Mouse (Mus musculus) stomach, postnatal 0 days (tissue): ENCODE results near the gene Apba3. TPM values are rescaled to one million over a fixed set of nuclear protein-coding genes. Genes with fewer than 3 reads are reported as not detected.

ENCODE experiments used
- ATAC-seq: fragments of 200-750 bp; cut with Nextera tagmentation; 2 replicates; pipeline ENCODE4 v1.8.0; 2017; ENCODE audit not compliant: low FRiP score, low TSS enrichment
- DNase-seq: peaks from one replicate; pipeline ENCODE4 v3.0.0-alpha.2; 2016; ENCODE audit warnings: low spot score
- H3K27ac ChIP-seq: fragments of 300-500 bp; sonication (generic); replicated peaks from 2 replicates; pipeline ENCODE4 v1.5.1; 2014; ENCODE audit warnings: mild to moderate bottlenecking, control low read depth
- H3K27me3 ChIP-seq: fragments of 300-500 bp; sonication (generic); 2 replicates; pipeline ENCODE4 v1.6.1; 2014; ENCODE audit warnings: low read length; ENCODE audit not compliant: control insufficient read depth, insufficient read depth
- H3K36me3 ChIP-seq: fragments of 300-500 bp; sonication (generic); 2 replicates; pipeline ENCODE4 v1.6.1; 2014; ENCODE audit warnings: low read length, mixed read lengths; ENCODE audit not compliant: control insufficient read depth, insufficient read depth
- H3K4me1 ChIP-seq: fragments of 300-500 bp; sonication (generic); replicated peaks from 2 replicates; pipeline ENCODE4 v1.6.1; 2014; ENCODE audit warnings: antibody characterized with exemption; ENCODE audit not compliant: control insufficient read depth, insufficient read depth
- H3K4me2 ChIP-seq: fragments of 300-500 bp; sonication (generic); replicated peaks from 2 replicates; pipeline ENCODE4 v1.6.1; 2014; ENCODE audit warnings: low read depth, mild to moderate bottlenecking, control low read depth, moderate library complexity
- H3K4me3 ChIP-seq: fragments of 300-500 bp; sonication (generic); 2 replicates; pipeline ENCODE4 v1.5.1; 2014; ENCODE audit warnings: low read depth, low read length, control low read depth
- H3K9ac ChIP-seq: fragments of 300-500 bp; sonication (generic); 2 replicates; pipeline ENCODE4 v1.6.1; 2014; ENCODE audit warnings: mild to moderate bottlenecking, low read length, control low read depth, mixed read lengths
- H3K9me3 ChIP-seq: fragments of 300-500 bp; sonication (generic); 2 replicates; pipeline ENCODE4 v1.6.1; 2016; ENCODE audit warnings: low read length; ENCODE audit not compliant: control insufficient read depth
- CTCF ChIP-seq: IDR thresholded peaks from 2 replicates; pipeline ENCODE4 v1.5.1; 2016; ENCODE audit warnings: antibody characterized with exemption, low read depth, mild to moderate bottlenecking, moderate library complexity
- EP300 ChIP-seq: optimal IDR thresholded peaks from 2 replicates; pipeline ENCODE3; 2016; ENCODE audit warnings: antibody characterized with exemption
- WGBS: fragments of 180-500 bp; shearing (Covaris S2); extraction: QIAGEN DNeasy Blood & Tissue Kit; methylation state at CpG from one replicate; pipeline ENCODE4 v1.1.7; 2014; 5-methylcytosine and 5-hydroxymethylcytosine counted together
- polyA plus RNA-seq: library from polyadenylated mRNA; unstranded; fragments of >200 nt; fragmentation: Nextera tagmentation; extraction: Ambion mirVana; gene quantifications from 2 replicates; pipeline ENCODE4 v1.2.1, GENCODE M21; 2015

Gene Apba3
- polyA plus RNA-seq, 1 experiment from 2014 or later, result 30.5 TPM

- H3K4me2 ChIP-seq, result peak overlapping the region; percentile 93
- H3K9ac ChIP-seq, result peak overlapping the region; percentile 86
- no peaks in the 10 kb centered on the region for H3K27me3 ChIP-seq
- TF ChIP-seq CTCF, result no peak
- TF ChIP-seq EP300, result no peak
- DNase-seq (no peak), ATAC-seq (no peak)
- peaks cover 7% of the 10 kb centered on the region for H3K4me1 ChIP-seq
- peak overlapping the region; percentile 94 for H3K27ac ChIP-seq
- 1% methylated on average over 23 of the region's 25 CpGs for WGBS
- peak overlapping the region; percentile 73 for H3K4me3 ChIP-seq
- no peaks in the 10 kb centered on the region for H3K9me3 ChIP-seq
- no peaks in the 10 kb centered on the region for H3K36me3 ChIP-seq
These were observed 26.7 kb downstream of the Apba3 start for GRCm38 (mm10) chr10:81293334-81294030.

- TF ChIP-seq EP300, result no peak
- TF ChIP-seq CTCF, result no peak
- no peak for ATAC-seq
- Histone ChIP-seq H3K27me3 (no peaks in the 10 kb centered on the region), H3K4me1 (peaks cover 7% of the 10 kb centered on the region), H3K9me3 (no peaks in the 10 kb centered on the region), H3K4me2 (peak overlapping the region; percentile 93), H3K4me3 (peak overlapping the region; percentile 73; the same call in 1 of the 2 replicates), H3K36me3 (no peaks in the 10 kb centered on the region), H3K27ac (no peak overlapping the region), H3K9ac (peak overlapping the region; percentile 86; the same call in 1 of the 2 replicates)
- WGBS, result 50% methylated on average over 8 of the region's 8 CpGs
- no peak for DNase-seq
These were observed 27.7 kb downstream of the Apba3 start for GRCm38 (mm10) chr10:81294442-81294841.

DNA sequence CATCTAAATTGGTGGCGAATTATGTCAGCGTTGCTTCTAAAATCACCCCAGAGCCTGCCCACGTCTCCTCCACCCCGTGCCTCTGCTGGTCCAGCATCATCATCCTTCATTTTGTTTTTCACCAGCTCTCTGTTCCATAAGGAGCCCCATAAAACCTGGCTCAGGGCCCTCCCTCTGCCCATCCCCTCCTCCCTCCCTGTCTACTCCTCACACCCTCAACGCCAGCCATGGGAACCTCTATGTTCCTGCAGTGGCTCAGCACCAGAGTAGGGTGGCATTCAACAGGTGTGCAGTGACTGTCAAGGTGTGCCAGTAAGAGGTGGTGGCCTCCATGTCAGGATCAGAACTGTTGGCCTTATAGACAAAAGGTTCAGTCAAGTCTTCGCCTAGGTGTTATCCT lies 28.4 kb downstream of the Apba3 start:
- H3K27me3 ChIP-seq, result no peaks in the 10 kb centered on the region
- TF ChIP-seq CTCF, result no peak
- TF ChIP-seq EP300, result no peak
- H3K4me2 ChIP-seq, result no peak overlapping the region
- H3K27ac ChIP-seq, result no peak overlapping the region
- no peaks in the 10 kb centered on the region for H3K36me3 ChIP-seq
- no peaks in the 10 kb centered on the region for H3K9me3 ChIP-seq
- no peak overlapping the region for H3K4me3 ChIP-seq
- DNase-seq (no peak), ATAC-seq (no peak)
- peak overlapping the region; percentile 8; the same call in 1 of the 2 replicates for H3K9ac ChIP-seq
- peaks cover 7% of the 10 kb centered on the region for H3K4me1 ChIP-seq
- 81% methylated on average over 6 of the region's 6 CpGs for WGBS

GRCm38 (mm10) chr10:81297246-81297645 lies 30.5 kb downstream of the Apba3 start:
- Histone ChIP-seq H3K4me3 (no peak overlapping the region), H3K9me3 (no peaks in the 10 kb centered on the region), H3K4me1 (peaks cover 7% of the 10 kb centered on the region), H3K9ac (peak overlapping the region; percentile 27; the same call in 1 of the 2 replicates), H3K36me3 (no peaks in the 10 kb centered on the region), H3K27ac (peak overlapping the region; percentile 73), H3K27me3 (no peaks in the 10 kb centered on the region), H3K4me2 (no peak overlapping the region)
- TF ChIP-seq EP300 (no peak), CTCF (no peak)
- 77% methylated on average over 6 of the region's 6 CpGs for WGBS
- DNase-seq (no peak), ATAC-seq (no peak)

GRCm38 (mm10) chr10:81297845-81298244 lies 31.1 kb downstream of the Apba3 start:
- 51% methylated on average over 10 of the region's 10 CpGs for WGBS
- Histone ChIP-seq H3K36me3 (no peaks in the 10 kb centered on the region), H3K9ac (peak overlapping the region; percentile 27; the same call in 1 of the 2 replicates), H3K9me3 (no peaks in the 10 kb centered on the region), H3K4me3 (no peak overlapping the region), H3K4me1 (peaks cover 7% of the 10 kb centered on the region), H3K27me3 (no peaks in the 10 kb centered on the region), H3K4me2 (no peak overlapping the region), H3K27ac (peak overlapping the region; percentile 73)
- DNase-seq (no peak), ATAC-seq (no peak)
- no peak for TF ChIP-seq EP300
- no peak for TF ChIP-seq CTCF

GRCm38 (mm10) chr10:81298369-81299100 lies 31.8 kb downstream of the Apba3 start:
- TF ChIP-seq EP300 (no peak), CTCF (no peak)
- H3K9me3 ChIP-seq, result no peaks in the 10 kb centered on the region
- no peak overlapping the region for H3K9ac ChIP-seq
- H3K27me3 ChIP-seq, result no peaks in the 10 kb centered on the region
- H3K27ac ChIP-seq, result peak overlapping the region; percentile 73
- no peak for ATAC-seq
- H3K36me3 ChIP-seq, result no peaks in the 10 kb centered on the region
- H3K4me3 ChIP-seq, result no peak overlapping the region
- DNase-seq, result no peak
- WGBS, result 85% methylated on average over 17 of the region's 17 CpGs
- H3K4me2 ChIP-seq, result no peak overlapping the region
- H3K4me1 ChIP-seq, result peaks cover 12% of the 10 kb centered on the region
